Mouse (Mus musculus) gastrocnemius, postnatal 36 days (tissue): ENCODE results near the gene C2cd5. TPM values are rescaled to one million over a fixed set of nuclear protein-coding genes. Genes with fewer than 3 reads are reported as not detected.

Experiments used
- total RNA-seq, 2 experiments: library from RNA; stranded (reverse); gene quantifications; 2 replicates each; pipeline ENCODE4 v1.2.3; 2021

Gene C2cd5
- total RNA-seq, 2 experiments from 2014 or later = 8.5 to 10.5 TPM

Other genes with a start within 250 kb of the C2cd5 start
- gene St8sia1, start 135.7 kb downstream of the C2cd5 start, total RNA-seq = under 1 TPM; 0.10 to 0.28 TPM
- 10 to 100 TPM; 13.7 to 15.2 TPM for gene Etnk1, start 67.1 kb upstream of the C2cd5 start, total RNA-seq